Mouse (Mus musculus): ENCODE measurements around the gene Rnaseh2a.

Rnaseh2a gene

DNA sequence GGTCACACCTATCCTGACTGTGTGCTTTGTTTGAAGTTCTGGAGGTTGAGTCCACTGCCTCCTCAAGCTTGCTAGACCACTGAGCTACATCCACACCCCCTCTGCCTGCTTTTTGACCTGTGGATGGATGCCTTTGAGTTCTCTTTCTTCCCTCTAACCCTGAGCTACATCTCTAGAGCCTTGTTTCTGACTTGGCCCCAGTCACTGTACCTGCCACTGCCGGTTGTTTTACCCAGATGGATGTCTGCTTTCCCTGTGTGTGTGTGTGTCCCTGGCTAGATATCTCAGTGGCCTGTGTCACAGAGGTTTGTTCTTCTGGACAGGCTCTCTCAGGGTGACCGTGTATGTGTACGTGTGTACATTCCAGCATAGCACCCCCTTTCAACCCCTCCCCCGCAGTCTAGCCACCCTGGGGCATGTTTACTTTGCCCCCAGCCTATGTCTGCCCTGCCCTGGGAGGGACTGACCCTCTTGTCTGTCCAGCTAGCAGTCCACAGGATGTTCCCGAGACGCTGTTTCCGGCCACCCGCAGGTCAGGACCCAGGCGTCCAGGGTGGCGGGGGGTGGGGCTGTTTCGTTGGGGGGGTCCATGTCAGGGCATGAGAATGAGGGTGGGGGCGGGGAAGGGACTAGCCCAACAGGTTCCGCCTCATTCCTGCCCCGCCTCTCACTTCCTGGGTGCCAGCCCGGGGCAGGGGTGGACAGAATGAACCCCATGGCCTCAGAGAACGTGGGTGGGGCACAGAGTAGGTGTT, 14.9 kb upstream of the Rnaseh2a start:
- DNase-seq (ENCODE audit: low spot score in 2 of 2) = no peak

DNA sequence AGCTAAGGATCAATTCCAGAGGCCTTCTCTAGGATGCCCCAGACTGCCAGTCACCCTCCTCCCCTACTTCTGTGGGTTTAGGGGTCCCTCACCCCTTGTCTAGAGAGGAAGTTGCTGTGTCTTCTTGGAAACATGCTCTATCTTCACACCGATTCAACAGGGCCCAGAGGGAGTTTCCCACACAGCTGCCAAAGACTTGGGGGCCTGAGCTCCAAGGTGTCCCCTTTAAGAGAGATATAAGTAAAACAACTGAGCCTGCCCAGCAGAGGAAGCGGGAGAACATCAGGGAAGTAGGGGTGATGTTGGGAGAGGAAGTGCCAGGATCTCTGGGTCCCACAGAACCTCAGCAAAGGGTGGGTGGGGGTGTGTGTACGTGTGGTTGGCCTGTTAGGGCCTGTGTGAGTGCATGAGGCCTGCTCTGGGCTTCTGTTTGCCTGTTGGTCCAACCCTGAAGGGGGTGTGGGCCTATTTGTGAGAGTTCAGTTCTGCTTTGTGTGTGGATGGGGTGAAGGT, 13.0 kb upstream of the Rnaseh2a start:
- DNase-seq (ENCODE audit: low spot score in 2 of 2) = no peak

DNA sequence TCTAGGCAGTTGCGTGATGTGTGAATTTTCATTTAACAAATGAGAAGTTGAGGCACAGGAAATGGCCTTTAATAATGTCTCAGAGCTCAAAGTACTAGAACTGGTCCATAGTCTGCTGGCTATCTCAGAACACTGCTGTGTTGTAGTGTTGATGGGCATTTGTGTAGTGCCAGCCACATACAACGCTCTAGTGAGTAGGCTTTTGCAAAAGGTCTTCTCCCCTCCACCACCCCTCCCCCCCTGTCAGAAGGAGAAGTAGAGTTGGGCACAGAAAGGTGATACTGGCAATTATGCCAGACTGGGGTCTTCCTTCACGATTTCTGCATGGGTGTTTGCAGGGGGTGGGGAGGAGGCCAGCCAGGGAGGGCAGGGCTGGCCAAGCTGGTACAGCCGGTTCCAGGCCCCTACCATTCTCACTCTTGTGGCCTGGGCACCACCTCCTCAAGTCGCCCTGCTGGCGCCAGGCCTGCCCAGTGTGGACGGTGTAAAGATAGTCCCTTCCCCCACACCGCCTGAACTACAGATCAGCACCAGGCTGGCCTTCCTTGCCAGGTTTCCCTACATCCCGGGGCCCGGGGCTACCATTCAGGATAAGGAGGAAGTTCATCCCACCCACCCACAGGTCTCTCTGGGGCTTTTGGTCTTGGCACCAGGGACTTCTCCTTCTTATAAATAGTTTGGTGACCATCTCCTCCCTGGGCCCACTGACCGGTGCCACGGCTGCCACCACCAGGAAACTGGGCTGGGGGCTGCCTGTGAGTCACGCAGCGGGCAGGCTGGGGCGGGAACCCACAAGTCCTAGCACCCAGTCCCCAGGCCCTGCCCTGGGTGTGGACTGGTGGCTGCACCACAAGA, 12.3 kb upstream of the Rnaseh2a start:
- no peak for DNase-seq (ENCODE audit: low spot score in 2 of 2)

DNA sequence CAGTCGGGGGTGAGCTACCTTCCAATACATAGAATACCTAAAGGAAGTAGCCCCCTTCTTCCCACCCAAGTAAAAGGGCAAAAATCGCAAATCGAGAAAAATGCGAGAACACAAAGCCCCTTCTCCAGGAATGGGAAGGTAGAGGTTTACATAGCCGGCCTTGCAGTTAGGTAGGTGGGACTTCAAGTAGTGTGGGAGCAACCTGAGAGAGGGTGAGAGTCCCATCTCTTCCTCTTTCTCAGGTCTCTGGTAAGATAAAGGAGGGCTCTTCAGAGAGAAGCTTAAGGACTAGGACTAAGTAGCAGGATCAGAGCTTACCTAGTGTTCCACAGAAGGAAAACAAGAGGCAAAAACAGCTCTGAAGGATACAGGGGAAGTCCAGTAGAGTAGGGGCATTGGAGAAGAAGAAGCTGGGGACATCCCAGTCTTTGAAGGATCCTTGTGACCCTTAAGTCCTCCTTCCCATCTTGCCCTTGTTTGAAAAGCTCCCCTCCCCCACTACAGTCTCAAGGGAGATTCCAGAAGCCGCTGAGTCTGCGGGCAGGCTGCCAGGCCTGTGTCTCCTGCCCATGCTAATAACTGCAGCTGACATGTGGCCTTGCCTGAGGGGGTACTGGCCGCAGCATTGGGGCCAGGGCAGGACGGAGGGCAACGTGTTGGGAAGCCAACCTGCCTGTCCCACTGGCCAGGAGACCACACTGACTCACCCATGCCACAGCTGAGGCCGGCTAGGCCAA, 11.2 kb upstream of the Rnaseh2a start:
- DNase-seq (ENCODE audit: low spot score in 2 of 2) = peak in 1 of 2 experiments; percentile 49

DNA sequence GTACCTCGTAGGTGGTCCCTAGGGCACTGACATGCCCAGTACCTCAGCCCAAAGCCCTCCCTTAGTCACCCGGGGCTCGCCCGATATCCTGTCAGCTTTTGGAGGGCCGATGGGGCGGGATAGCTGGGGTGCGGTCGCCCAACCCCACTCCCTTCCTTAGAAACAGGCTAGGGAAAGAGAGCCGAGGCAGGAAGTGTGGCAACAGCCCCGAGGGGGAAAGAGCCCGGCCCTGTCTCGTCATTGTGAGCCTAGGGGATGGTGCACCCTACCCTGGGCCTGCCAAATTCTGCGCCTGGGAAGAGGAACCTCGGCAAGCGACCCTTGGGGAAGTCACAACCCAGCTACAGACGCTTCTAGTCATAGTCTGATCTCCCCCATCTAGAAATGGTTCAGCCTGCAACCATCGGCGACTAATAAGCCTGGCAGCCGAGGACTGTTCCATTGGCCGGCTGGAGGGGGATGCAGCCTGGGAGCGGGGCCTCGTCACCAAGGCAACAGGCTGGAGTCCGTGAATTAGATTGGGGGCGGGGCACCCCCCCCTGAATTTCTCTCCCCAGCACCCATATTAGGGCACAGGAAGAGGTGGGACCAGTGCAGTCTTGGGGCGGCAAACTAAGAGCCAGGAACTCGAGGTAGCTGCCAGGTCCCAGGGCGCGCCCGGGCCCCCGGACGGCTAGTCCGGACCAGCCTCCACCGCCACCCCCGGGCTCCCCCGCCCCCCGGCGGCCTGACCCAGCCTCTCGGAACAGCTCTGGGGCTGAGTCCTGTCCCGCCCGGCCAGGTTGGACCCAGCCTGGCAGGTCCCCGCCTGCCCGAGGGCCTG, 10.2 kb upstream of the Rnaseh2a start:
- DNase-seq (ENCODE audit: low spot score in 2 of 2) = peak; percentile 82 to 91

DNA sequence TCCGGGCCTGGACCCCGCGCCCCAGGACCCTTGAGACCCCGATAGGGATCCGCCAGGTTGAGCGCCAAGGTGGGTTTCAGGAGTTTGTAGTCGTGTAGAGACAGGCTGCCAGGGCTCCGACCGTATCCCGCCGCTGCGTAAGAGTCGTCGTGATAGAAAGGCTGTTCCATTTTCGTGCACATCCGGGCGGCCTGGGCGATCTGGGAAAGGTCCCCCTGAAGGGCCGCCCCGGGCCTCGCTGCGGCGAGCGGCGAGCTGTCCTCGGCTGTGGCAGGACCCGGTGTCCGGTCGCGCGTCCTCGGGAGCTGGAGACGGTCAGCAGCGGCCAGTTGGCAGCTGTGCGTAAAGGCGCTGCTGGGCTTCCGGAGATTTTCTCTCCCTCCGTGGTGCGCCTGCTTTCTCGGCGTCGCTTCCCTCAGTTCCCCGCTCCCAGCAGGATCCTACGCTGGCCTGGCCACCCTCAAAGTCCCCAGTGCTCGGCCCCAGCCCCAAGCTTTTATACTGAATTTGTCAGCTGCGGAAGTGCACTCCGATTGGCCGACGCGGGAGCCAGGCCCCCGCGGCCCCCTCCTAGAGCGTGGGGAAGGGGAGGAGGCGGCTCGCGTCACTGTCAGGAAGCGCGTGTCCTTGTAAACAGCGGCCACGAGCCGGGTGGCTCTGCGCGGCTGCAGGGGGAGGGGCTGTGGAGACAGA, 8.8 kb upstream of the Rnaseh2a start, which contains the start of gene Junb:
TSS of gene Junb (minus strand) at position 471 of the 693 bp plus-strand sequence.
- DNase-seq (ENCODE audit: low spot score in 2 of 2) = peak; percentile 92 to 93

DNA sequence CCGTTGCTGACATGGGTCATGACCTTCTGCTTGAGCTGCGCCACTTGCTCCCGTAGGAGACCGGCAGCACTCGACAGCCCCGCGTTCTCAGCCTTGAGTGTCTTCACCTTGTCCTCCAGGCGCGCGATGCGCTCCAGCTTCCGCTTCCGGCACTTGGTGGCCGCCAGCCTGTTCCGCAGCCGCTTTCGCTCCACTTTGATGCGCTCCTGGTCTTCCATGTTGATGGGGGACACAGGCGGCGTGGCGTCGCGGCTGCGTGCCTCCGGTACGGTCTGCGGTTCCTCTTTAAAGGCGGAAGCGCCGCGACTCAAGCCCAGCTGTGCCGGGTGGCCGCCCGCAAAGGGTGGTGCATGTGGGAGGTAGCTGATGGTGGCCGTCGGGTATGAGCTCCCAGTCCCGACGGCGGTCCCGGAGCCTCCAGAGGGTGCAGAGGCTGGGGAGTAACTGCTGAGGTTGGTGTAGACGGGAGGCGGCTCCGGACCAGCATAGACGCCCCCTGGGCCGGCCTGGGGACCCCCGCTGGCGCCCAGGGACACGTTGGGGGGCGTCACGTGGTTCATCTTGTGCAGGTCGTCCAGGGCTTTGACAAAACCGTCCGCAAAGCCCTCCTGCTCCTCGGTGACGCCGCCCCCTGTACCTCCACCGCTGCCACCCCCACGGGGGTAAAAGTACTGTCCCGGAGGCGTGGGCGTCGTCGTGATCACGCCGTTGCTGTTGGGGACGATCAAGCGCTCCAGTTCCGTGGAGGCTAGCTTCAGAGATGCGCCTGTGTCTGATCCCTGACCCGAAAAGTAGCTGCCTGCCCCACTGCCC, 8.1 kb upstream of the Rnaseh2a start:
- peak; percentile 60 to 61 for DNase-seq (ENCODE audit: low spot score in 2 of 2)

DNA sequence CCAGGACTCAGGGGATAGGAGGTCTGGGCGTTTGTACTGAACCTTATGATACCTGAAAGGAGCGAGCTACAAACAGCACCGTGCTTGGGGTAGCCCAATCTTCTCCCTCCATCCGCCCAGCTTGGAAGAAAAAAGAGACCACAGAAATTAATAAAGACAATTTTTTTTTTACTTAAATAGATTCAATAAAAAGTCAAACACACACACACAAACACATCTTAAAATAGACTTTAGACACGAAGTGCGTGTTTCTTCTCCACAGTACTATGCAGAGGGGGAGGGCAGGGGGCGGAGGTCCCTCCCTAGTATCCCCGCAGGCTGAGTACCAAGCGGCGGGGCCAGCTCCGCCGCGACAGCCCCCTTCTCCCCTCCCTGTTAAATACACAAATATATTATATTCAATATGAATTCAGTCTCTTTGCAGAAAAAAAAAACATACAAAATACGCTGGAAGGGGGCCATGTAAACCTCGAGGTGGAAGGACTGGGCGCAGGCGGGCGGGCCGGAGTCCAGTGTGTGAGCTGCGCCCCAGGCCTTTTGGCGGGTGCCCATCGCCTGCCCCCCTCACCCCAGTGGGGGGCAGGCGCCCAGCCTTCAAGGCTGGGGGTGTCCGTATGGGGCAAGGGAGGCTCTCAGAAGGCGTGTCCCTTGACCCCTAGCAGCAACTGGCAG, 7.3 kb upstream of the Rnaseh2a start:
- no peak for DNase-seq (ENCODE audit: low spot score in 2 of 2)

DNA sequence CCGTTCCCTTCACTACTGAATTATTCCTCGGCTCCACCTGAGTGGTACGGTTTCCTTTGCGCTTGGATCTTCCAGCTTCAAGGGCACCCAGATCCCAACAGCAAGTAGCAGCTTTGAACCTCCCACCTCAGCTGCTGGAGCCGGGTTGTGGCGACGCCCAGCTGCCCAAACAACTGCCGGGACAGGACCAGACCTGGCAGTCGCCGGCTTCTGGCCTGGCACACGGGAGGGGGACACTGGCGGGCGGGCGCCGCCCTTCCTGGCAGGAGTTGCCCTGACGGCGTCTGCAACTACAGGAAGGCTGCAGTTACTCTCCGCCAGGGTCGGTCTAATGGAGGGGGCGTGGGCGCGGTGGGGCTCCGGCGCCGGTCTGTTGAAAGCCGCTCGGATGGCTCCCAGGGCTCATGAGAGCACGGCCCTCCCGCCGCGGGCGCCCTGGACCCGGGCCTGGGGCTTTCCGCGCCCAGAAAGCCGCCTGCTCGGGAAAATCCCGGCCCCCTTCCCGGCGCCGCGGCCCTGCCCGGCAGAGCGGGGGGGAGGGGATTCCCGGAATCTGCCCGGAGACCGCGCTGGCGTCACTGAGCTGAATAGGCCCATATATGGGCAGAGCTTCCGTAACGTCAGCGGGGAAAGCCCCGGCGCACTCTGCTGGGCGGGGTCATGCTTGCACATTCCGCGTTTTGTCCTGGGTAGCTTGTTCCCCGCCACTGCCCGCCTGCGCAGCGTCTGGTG, 6.6 kb upstream of the Rnaseh2a start:
- peak; percentile 90 to 95 for DNase-seq (ENCODE audit: low spot score in 2 of 2)

DNA sequence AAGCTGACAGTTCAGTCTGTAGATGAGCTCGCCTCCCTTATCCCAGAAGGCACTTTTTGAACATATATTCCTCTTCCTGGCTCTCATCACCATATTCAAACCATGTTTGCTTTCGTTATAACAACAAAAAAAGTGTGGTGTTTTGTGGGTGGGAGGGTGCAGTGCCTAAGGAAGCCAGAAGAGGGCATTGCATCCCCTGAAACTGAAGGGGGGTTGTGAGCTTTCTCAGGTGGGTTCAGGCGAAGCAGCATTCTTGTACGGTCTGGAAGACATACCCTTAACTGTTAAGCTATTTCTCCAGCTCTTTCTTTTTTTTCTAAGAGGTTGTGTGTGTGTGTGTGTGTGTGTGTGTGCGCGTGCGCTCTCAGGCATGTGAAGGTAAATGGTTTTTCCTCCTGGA, 5.9 kb upstream of the Rnaseh2a start:
- DNase-seq (ENCODE audit: low spot score in 2 of 2) = peak; percentile 54 to 64

DNA sequence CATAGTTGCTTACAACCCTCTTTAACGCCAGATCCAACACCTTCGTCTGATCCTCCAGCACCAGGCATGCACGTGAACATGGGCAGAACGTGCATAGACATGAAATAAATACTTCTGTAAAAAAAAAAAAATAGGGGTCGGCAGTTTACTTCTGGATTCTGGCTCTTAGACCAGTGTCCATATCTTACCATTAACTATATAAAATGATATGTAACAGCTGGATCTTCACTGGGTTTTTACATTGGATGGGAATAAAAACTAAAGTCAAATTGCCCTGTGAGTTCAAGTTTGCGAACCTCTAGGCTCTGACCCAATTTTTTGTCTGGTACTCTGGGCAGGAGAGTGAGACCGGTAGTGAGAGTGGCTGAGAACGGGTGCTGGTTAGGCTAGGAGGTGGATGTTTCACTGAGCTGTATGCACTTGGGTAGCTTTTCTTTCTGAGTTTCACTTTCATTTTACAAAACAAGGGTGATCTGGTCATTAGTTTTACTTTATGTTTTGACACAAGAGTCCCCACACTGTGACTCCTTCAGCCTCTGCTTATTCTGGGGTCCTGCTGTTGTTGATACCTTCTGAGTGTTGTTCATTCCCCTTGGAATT, 5.1 kb upstream of the Rnaseh2a start:
- DNase-seq (ENCODE audit: low spot score in 2 of 2) = no peak

DNA sequence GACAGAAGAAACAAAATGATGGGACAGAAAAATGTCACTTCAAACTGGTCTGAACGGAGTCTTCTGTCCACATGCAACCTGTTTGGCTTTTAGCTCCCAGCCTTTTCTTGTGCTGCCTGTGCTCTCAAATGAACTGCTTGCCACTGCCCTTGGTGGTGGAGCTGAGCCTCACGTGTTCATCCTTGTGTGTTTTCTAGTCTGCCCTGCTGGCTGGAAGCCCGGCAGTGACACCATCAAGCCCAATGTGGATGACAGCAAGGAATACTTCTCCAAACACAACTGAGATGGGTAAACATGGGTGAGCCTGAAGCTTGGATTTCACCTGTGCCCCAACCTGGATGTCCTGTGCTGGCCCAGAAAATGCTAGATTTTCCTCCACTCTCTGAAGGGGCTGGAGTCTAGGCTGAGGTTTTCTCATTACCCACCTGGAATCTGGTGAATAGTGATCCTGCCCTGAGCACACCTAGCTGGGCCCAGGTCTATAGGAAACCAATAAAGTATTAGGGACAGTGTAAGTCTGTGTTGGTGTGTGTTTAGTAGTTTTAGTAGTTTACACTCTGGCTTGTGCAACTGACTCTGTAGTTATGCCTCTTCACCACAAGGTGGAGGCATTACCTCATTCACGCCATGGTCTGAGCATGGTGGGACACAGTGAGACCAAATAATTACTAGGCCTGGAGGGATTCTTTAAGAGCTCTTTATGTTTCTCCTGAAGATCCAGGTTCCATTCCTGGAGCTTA, 4.4 kb upstream of the Rnaseh2a start:
- DNase-seq (ENCODE audit: low spot score in 2 of 2) = peak in 1 of 2 experiments; percentile 34

DNA sequence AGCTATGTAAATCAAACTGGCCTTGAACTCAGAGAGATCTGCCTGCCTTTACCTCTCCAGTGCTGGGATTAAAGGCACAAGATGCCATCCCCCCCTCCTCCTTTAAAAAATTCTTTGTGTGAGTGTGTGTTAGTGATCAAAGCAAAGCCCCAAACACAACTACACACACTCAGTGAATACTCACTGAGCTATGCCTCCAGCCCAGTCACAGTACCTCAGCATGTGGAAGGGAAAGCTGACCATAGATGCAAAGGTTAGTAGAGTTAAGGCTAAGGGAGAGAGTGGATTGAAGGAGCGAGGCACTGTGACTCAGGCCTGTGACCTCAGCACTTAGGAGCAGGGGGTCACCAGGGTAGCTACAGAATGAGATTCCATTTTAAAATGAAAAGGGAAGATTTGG, 3.5 kb upstream of the Rnaseh2a start:
- DNase-seq (ENCODE audit: low spot score in 2 of 2) = no peak

DNA sequence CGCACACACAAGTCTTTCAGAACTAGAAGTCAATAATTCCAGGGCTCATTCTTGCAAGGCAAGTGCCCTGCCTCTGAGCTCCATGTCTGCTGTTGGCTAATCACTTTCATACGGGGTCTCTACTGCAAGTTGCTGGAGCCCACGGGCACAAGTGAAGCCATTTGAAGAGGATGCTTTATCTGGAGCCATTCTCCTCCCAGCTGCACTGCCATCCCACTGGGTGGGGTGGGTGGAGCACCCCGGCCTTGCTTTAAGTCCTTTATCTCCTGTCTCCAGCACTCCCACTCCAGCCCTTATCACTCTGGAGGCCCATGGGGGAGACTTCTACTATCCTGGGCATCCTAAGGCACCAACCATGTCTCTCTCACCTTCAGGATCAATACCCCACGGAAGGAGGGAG, 1.3 kb upstream of the Rnaseh2a start:
- DNase-seq (ENCODE audit: low spot score in 2 of 2) = peak in 1 of 2 experiments; percentile 4

DNA sequence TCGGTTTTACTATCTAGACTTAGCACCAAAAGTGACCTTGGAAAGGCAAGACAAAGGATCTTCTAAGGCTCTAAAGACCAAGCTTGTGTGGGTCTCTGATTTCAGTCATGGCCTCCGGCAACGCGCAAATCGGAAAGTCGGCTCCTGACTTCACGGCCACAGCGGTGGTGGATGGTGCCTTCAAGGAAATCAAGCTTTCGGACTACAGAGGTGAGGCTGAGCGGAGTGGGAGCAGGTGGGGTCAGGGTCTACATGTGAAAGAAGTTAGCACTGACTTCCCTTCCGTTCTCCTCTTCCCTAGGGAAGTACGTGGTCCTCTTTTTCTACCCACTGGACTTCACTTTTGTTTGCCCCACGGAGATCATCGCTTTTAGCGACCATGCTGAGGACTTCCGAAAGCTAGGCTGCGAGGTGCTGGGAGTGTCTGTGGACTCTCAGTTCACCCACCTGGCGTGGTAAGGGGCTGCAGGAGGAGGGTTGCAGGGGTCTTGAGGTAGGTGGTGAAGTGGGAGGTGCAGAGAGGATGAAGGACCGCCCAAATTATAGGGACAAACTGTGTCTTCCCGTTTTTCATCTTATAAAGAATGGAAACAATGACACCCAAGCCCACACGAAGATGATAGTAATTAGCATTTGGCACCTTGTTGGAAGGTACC, 696 bp upstream of the Rnaseh2a start:
- peak in 1 of 2 experiments; percentile 9 for DNase-seq (ENCODE audit: low spot score in 2 of 2)

DNA sequence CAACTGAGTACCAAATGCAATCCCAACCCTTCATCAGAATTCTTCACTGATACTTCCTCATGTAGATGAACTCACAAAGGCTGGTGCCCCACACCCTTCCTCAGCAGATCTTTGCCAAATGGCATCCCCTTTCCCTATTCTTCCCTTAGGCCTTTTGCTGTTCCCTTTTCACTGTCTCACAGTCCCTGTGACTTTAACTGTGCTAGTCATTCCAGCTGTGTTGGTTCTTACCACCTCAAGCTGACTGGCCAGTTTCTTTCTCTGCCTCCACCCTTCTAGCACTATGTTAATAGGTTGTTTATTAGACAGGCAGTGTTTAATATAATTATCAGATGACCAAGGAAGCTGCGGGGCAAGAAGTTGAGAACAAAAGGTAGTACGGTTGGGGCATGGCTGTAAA, 917 bp downstream of the Rnaseh2a start:
- DNase-seq (ENCODE audit: low spot score in 2 of 2) = no peak

Data from frontal cortex, postnatal 14 days (tissue).